Mouse (Mus musculus) heart, postnatal 0 days (tissue): Measurements from ENCODE around the gene Rpl10. TPM values are rescaled to one million over a fixed set of nuclear protein-coding genes. Genes with fewer than 3 reads are reported as not detected.

Source experiments
- ATAC-seq: fragments of 200-750 bp; cut with Nextera tagmentation; 2 replicates; pipeline ENCODE4 v1.8.0; 2017; ENCODE audit warnings: low read depth, moderate number of reproducible peaks, moderate library complexity; ENCODE audit not compliant: insufficient read depth
- DNase-seq: peaks from one replicate; pipeline ENCODE4 v3.0.0-alpha.2; 2016; ENCODE audit warnings: low spot score
- H3K27ac ChIP-seq: fragments of 300-500 bp; sonication (generic); 2 replicates; pipeline ENCODE4 v1.5.1; 2014; ENCODE audit warnings: low read depth, mild to moderate bottlenecking
- H3K27me3 ChIP-seq: fragments of 300-500 bp; sonication (generic); 2 replicates; pipeline ENCODE4 v1.6.1; 2014; ENCODE audit warnings: low read length, mixed read lengths; ENCODE audit not compliant: control insufficient read depth, insufficient read depth
- H3K36me3 ChIP-seq: fragments of 300-500 bp; sonication (generic); replicated peaks from 2 replicates; pipeline ENCODE4 v1.6.1; 2014; ENCODE audit warnings: low read length, mixed read lengths; ENCODE audit not compliant: control insufficient read depth, insufficient read depth
- H3K4me1 ChIP-seq: fragments of 300-500 bp; sonication (generic); 2 replicates; pipeline ENCODE4 v1.6.1; 2014; ENCODE audit warnings: antibody characterized with exemption; ENCODE audit not compliant: control insufficient read depth, insufficient read depth
- H3K4me2 ChIP-seq: fragments of 300-500 bp; sonication (generic); 2 replicates; pipeline ENCODE4 v1.6.1; 2014; ENCODE audit warnings: low read depth, mild to moderate bottlenecking, low read length, moderate library complexity
- H3K4me3 ChIP-seq: fragments of 300-500 bp; sonication (generic); 2 replicates; pipeline ENCODE4 v1.5.1; 2014; ENCODE audit warnings: low read depth, low read length
- H3K9ac ChIP-seq: fragments of 300-500 bp; sonication (generic); replicated peaks from 2 replicates; pipeline ENCODE4 v1.6.1; 2014; ENCODE audit warnings: low read depth, low read length, mixed read lengths
- H3K9me3 ChIP-seq: fragments of 300-500 bp; sonication (generic); replicated peaks from 2 replicates; pipeline ENCODE4 v1.6.1; 2016; ENCODE audit warnings: low read length; ENCODE audit not compliant: control insufficient read depth
- CTCF ChIP-seq: IDR thresholded peaks from 2 replicates; pipeline ENCODE4 v1.5.1; 2016; ENCODE audit warnings: antibody characterized with exemption, control low read depth, low read depth
- EP300 ChIP-seq: IDR thresholded peaks from 2 replicates; pipeline ENCODE4 v1.6.1; 2016; ENCODE audit warnings: antibody characterized with exemption, low read depth
- WGBS: fragments of 180-500 bp; shearing (Covaris S2); extraction: QIAGEN DNeasy Blood & Tissue Kit; methylation state at CpG from one replicate; pipeline ENCODE4 v1.1.7; 2014; 5-methylcytosine and 5-hydroxymethylcytosine counted together
- microRNA-seq: library from miRNA; unstranded; fragments of <30 nt; microRNA quantifications from one replicate; pipeline ENCODE4, GENCODE M21; 2016
- polyA plus RNA-seq: library from polyadenylated mRNA; unstranded; fragments of >200 nt; fragmentation: Nextera tagmentation; extraction: Ambion mirVana; gene quantifications from 2 replicates; pipeline ENCODE4 v1.2.1, GENCODE M21; 2015
- total RNA-seq: library from RNA; depleted of rRNA; stranded (reverse); fragments of >200 nt; gene quantifications from 2 replicates; pipeline ENCODE4 v1.2.3, GENCODE M21; 2014; ENCODE audit warnings: low replicate concordance; rRNA removed

Rpl10 gene
- total and polyA plus RNA-seq, 2 experiments from 2014 or later, result 410 to 2,184 TPM

DNA sequence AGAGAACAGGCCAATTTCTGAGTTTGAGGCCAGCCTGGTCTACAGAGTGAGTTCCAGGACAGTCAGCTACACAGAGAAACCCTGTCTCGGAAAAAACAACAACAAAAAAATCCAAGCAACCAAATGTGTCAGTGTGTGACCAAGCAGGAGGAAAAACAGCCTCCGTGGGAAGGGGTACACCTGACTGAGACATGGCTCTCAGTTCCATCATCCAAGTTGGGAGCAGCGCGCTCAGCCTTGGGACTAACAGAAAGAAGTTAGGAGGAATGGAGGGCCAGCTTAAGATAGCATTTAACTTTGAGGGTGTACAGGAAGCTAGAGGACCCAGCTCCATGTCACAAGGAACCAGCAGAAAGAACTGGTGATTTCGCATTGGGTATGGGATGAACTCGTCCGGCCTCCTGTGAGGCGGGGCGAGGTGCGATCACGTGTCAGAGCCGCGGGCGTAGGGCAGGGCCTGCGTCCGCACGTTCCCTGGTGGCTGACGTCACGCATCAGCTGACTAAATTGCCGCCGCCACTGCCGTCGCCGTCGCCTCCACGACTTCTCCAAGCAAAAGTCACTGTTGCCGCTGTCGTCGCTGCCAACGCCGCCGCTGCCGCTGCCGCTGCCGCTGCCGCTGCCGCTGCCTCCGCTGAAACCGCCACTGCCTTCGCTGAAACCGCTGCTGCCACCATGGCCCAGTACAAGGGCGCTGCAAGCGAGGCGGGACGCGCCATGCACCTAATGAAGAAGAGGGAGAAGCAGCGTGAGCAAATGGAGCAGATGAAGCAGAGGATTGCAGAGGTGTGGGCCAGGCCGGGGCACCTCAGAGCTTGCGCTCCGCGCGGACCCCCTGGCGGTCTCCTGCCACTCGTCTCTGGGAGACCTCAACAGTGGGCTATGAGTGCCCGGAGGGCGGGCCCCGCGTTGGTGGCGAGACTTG is 42.2 kb downstream of the Rpl10 start, which contains the start of gene Fam50a:
Gene Fam50a, plus strand, starts transcription at position 494 of the 925 bp plus-strand sequence.
- H3K27me3 ChIP-seq, result no peaks in the 10 kb centered on the region
- H3K36me3 ChIP-seq, result peaks cover 30% of the 10 kb centered on the region
- H3K9me3 ChIP-seq, result no peaks in the 10 kb centered on the region
- ATAC-seq (peak; percentile 99), DNase-seq (peak; percentile 90)
- peak within 1 kb of the TSS; percentile 87 for H3K27ac ChIP-seq
- 21% methylated on average over 48 of the region's 59 CpGs for WGBS
- no peaks in the 10 kb centered on the region for H3K4me1 ChIP-seq
- peak within 1 kb of the TSS; percentile 62 for H3K4me3 ChIP-seq
- TF ChIP-seq CTCF, result no peak
- TF ChIP-seq EP300, result no peak
- peak within 1 kb of the TSS; percentile 77 for H3K9ac ChIP-seq
- peak within 1 kb of the TSS; percentile 84 for H3K4me2 ChIP-seq

Small RNA genes within 50 kb of the gene (microRNA-seq; reads per million reads assigned to microRNA genes)
- gene Mir7091 (not detected), gene Mir7092 (0.71 reads per million)

Other genes with a start within 250 kb of the Rpl10 start
- gene Irak1, start 246.9 kb upstream of the Rpl10 start, total RNA-seq, result 46.9 and 94.8 TPM in 2 replicates
- 31.7 and 35.3 TPM in 2 replicates for gene Irak1, start 246.9 kb upstream of the Rpl10 start, polyA plus RNA-seq
- not detected in 2 replicates for gene Opn1mw, start 143.3 kb upstream of the Rpl10 start, total RNA-seq
- gene Opn1mw, start 143.3 kb upstream of the Rpl10 start, polyA plus RNA-seq, result not detected in 2 replicates
- gene Mecp2, start 135.4 kb upstream of the Rpl10 start, total RNA-seq, result 15.6 and 43.8 TPM in 2 replicates
- 10.8 and 12.1 TPM in 2 replicates for gene Mecp2, start 135.4 kb upstream of the Rpl10 start, polyA plus RNA-seq
- gene Tex28, start 103.0 kb upstream of the Rpl10 start, total RNA-seq, result not detected in 2 replicates
- not detected in 2 replicates for gene Tex28, start 103.0 kb upstream of the Rpl10 start, polyA plus RNA-seq
- gene Tktl1, start 93.6 kb upstream of the Rpl10 start, total RNA-seq, result not detected in 2 replicates
- not detected in 2 replicates for gene Tktl1, start 93.6 kb upstream of the Rpl10 start, polyA plus RNA-seq
- gene Flna, start 21.0 kb upstream of the Rpl10 start, total RNA-seq, result 374 and 672 TPM in 2 replicates
- 58.0 and 67.4 TPM in 2 replicates for gene Flna, start 21.0 kb upstream of the Rpl10 start, polyA plus RNA-seq
- gene Emd, start 16.1 kb upstream of the Rpl10 start, total RNA-seq, result 34.4 and 73.4 TPM in 2 replicates
- gene Emd, start 16.1 kb upstream of the Rpl10 start, polyA plus RNA-seq, result 13.1 and 13.2 TPM in 2 replicates
- 69.3 and 71.1 TPM in 2 replicates for gene Taz, start 11.1 kb downstream of the Rpl10 start, total RNA-seq
- gene Taz, start 11.1 kb downstream of the Rpl10 start, polyA plus RNA-seq, result 60.9 and 69.7 TPM in 2 replicates
- 11.7 and 26.5 TPM in 2 replicates for gene Dnase1l1, start 11.5 kb downstream of the Rpl10 start, total RNA-seq
- 14.5 and 15.8 TPM in 2 replicates for gene Dnase1l1, start 11.5 kb downstream of the Rpl10 start, polyA plus RNA-seq
- gene Atp6ap1, start 26.3 kb downstream of the Rpl10 start, total RNA-seq, result 114 and 125 TPM in 2 replicates
- gene Atp6ap1, start 26.3 kb downstream of the Rpl10 start, polyA plus RNA-seq, result 92.3 and 92.8 TPM in 2 replicates
- 62.1 and 81.6 TPM in 2 replicates for gene Gdi1, start 34.2 kb downstream of the Rpl10 start, total RNA-seq
- gene Gdi1, start 34.2 kb downstream of the Rpl10 start, polyA plus RNA-seq, result 72.1 and 75.5 TPM in 2 replicates
- 2.4 and 9.8 TPM in 2 replicates for gene Fam50a, start 42.2 kb downstream of the Rpl10 start, total RNA-seq
- gene Fam50a, start 42.2 kb downstream of the Rpl10 start, polyA plus RNA-seq, result 40.3 and 41.3 TPM in 2 replicates
- gene Plxna3, start 58.3 kb downstream of the Rpl10 start, total RNA-seq, result 12.9 and 15.9 TPM in 2 replicates
- 0.59 TPM in 2 replicates for gene Plxna3, start 58.3 kb downstream of the Rpl10 start, polyA plus RNA-seq
- gene Lage3, start 82.8 kb downstream of the Rpl10 start, total RNA-seq, result 61.1 and 76.7 TPM in 2 replicates
- 83.9 and 94.9 TPM in 2 replicates for gene Lage3, start 82.8 kb downstream of the Rpl10 start, polyA plus RNA-seq
- 44.2 and 58.2 TPM in 2 replicates for gene Ubl4a, start 102.4 kb downstream of the Rpl10 start, total RNA-seq
- 49.8 and 50.8 TPM in 2 replicates for gene Ubl4a, start 102.4 kb downstream of the Rpl10 start, polyA plus RNA-seq
- gene Slc10a3, start 102.5 kb downstream of the Rpl10 start, total RNA-seq, result 9.1 and 17.2 TPM in 2 replicates
- gene Slc10a3, start 102.5 kb downstream of the Rpl10 start, polyA plus RNA-seq, result 9.4 and 10.3 TPM in 2 replicates
- gene Fam3a, start 122.5 kb downstream of the Rpl10 start, total RNA-seq, result 32.7 and 41.1 TPM in 2 replicates
- gene Fam3a, start 122.5 kb downstream of the Rpl10 start, polyA plus RNA-seq, result 26.8 and 26.9 TPM in 2 replicates
- 27.0 and 34.7 TPM in 2 replicates for gene Ikbkg, start 122.5 kb downstream of the Rpl10 start, total RNA-seq
- gene Ikbkg, start 122.5 kb downstream of the Rpl10 start, polyA plus RNA-seq, result 17.4 and 18.1 TPM in 2 replicates
- 11.0 and 13.8 TPM in 2 replicates for gene G6pdx, start 158.4 kb downstream of the Rpl10 start, total RNA-seq
- 8.0 and 8.5 TPM in 2 replicates for gene G6pdx, start 158.4 kb downstream of the Rpl10 start, polyA plus RNA-seq
- not detected in 2 replicates for gene Gm6880, start 210.6 kb downstream of the Rpl10 start, total RNA-seq
- gene Gm6880, start 210.6 kb downstream of the Rpl10 start, polyA plus RNA-seq, result not detected in 2 replicates